Mouse (Mus musculus): ENCODE measurements around the gene Robo2.

Robo2 gene

DNA sequence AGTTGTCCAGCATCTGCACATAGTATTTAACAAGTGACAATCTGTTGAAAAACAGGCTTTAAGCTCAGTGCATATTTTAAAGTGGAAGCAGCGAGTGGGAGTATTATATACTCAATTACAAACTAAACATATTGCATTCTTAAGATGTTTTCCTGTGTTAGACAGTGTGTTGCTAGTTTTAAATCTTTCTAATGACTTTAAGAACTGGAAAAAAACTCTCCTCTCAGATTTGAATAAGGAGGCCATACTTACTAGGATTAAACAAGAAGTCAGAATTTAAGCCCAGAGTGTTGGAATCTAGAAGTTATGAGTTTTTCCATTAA lies 453.1 kb downstream of the Robo2 start:
- Histone ChIP-seq H3K9me3 (ENCODE audit: low read length) (no peaks in the 10 kb centered on the region), H3K27me3 (ENCODE audit: insufficient read depth, low read length) (no peaks in the 10 kb centered on the region), H3K4me1 (replicated peaks; ENCODE audit: low read depth, low read length) (no peaks in the 10 kb centered on the region), H3K36me3 (ENCODE audit: insufficient read depth, low read length) (no peaks in the 10 kb centered on the region), H3K4me3 (replicated peaks; ENCODE audit: low read length) (no peak overlapping the region)
- TF ChIP-seq NANOG (IDR thresholded peaks at IDR 0.05; ENCODE audit: borderline replicate concordance, low read length), result no peak
- no peak for TF ChIP-seq POU5F1 (IDR thresholded peaks at IDR 0.05; ENCODE audit: borderline replicate concordance, low read length)
- no peak for TF ChIP-seq CTCF (conservative IDR thresholded peaks at IDR 0.05; ENCODE audit: low read length)

DNA sequence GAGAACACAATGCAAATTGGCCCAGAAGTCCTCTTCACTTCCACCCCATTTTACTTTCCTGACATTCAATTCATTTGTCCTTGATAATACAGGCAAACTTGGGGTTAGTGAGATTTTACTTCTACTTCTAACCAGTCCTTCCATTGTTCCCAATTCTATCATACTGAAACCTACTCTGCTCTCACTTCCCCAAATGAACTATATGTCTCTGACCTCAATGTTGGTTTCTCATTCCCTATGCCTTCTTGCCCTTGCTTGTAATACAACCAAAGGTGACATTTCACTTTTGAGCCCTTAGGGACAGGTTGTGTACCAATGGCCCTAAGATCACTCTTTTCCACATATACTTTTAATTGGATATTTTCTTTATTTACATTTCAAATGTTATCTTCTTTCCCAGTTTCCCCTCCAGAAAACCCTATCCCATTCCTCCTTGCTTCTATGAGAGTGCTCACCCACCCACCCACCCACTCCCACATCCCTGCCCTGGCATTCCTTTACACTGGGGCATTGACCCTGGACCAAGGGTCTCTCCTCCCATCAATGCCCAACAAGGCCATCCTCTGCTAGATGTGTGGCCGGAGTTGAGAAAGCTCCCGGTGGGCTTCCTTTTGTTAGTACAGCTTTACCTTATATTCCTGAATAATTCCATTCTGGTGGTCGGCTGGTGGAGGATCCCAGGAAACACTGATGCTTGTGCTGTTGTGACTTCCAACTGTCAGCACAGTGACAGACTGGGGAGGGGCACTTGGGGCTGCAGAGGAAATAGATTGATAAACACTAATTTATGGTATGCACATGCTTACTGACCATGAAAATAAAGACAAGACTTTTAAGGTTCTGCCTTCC lies 453.7 kb downstream of the Robo2 start:
- Histone ChIP-seq H3K27me3 (ENCODE audit: insufficient read depth, low read length) (no peaks in the 10 kb centered on the region), H3K4me1 (replicated peaks; ENCODE audit: low read depth, low read length) (no peaks in the 10 kb centered on the region), H3K4me3 (replicated peaks; ENCODE audit: low read length) (no peak overlapping the region), H3K9me3 (ENCODE audit: low read length) (no peaks in the 10 kb centered on the region), H3K36me3 (ENCODE audit: insufficient read depth, low read length) (no peaks in the 10 kb centered on the region)
- no peak for TF ChIP-seq NANOG (IDR thresholded peaks at IDR 0.05; ENCODE audit: borderline replicate concordance, low read length)
- no peak for TF ChIP-seq CTCF (conservative IDR thresholded peaks at IDR 0.05; ENCODE audit: low read length)
- TF ChIP-seq POU5F1 (IDR thresholded peaks at IDR 0.05; ENCODE audit: borderline replicate concordance, low read length), result no peak

DNA sequence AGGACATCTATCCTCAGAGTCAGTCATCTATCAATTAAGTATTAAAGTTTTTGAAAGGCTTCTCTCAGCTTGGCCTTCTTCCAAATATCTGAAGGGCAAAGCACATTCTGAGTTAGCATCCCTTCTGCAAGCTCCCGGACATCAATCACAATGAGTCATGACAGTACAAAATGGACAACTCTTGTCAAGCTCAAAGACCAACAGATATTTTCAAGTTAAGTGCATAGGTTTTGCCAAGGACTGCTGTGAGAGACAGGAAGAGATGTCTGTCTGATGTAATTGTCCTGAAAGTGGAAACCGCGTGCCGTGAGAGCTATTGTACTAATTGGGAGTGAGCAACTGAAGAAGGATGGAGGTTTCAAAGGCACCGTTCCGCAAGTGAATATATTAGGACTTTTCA lies 465.5 kb downstream of the Robo2 start:
- Histone ChIP-seq H3K4me3 (replicated peaks; ENCODE audit: low read length) (no peak overlapping the region), H3K36me3 (ENCODE audit: insufficient read depth, low read length) (no peaks in the 10 kb centered on the region), H3K9me3 (ENCODE audit: low read length) (no peaks in the 10 kb centered on the region), H3K4me1 (replicated peaks; ENCODE audit: low read depth, low read length) (no peaks in the 10 kb centered on the region), H3K27me3 (ENCODE audit: insufficient read depth, low read length) (no peaks in the 10 kb centered on the region)
- TF ChIP-seq NANOG (IDR thresholded peaks at IDR 0.05; ENCODE audit: borderline replicate concordance, low read length) (no peak), POU5F1 (IDR thresholded peaks at IDR 0.05; ENCODE audit: borderline replicate concordance, low read length) (no peak)

DNA sequence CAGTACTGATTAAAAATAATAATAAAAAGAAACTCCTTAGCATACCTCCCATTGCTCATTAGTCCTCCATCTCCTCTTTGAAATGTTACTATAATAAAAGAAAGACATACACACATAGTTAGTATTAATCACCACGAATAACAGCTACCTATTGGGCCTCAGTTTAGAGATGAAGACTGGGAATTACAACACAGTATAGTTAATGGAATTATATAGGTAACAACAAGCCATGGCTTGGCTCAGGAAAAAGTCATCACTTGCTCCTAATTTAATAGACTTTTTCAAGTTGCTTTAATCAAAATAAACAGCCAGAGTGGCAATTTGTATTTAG lies 471.4 kb downstream of the Robo2 start:
- Histone ChIP-seq H3K27me3 (ENCODE audit: insufficient read depth, low read length) (no peaks in the 10 kb centered on the region), H3K9me3 (ENCODE audit: low read length) (no peaks in the 10 kb centered on the region), H3K4me3 (replicated peaks; ENCODE audit: low read length) (no peak overlapping the region), H3K36me3 (ENCODE audit: insufficient read depth, low read length) (no peaks in the 10 kb centered on the region), H3K4me1 (replicated peaks; ENCODE audit: low read depth, low read length) (no peaks in the 10 kb centered on the region)
- TF ChIP-seq CTCF (conservative IDR thresholded peaks at IDR 0.05; ENCODE audit: low read length) (no peak), POU5F1 (IDR thresholded peaks at IDR 0.05; ENCODE audit: borderline replicate concordance, low read length) (no peak), NANOG (IDR thresholded peaks at IDR 0.05; ENCODE audit: borderline replicate concordance, low read length) (no peak)

DNA sequence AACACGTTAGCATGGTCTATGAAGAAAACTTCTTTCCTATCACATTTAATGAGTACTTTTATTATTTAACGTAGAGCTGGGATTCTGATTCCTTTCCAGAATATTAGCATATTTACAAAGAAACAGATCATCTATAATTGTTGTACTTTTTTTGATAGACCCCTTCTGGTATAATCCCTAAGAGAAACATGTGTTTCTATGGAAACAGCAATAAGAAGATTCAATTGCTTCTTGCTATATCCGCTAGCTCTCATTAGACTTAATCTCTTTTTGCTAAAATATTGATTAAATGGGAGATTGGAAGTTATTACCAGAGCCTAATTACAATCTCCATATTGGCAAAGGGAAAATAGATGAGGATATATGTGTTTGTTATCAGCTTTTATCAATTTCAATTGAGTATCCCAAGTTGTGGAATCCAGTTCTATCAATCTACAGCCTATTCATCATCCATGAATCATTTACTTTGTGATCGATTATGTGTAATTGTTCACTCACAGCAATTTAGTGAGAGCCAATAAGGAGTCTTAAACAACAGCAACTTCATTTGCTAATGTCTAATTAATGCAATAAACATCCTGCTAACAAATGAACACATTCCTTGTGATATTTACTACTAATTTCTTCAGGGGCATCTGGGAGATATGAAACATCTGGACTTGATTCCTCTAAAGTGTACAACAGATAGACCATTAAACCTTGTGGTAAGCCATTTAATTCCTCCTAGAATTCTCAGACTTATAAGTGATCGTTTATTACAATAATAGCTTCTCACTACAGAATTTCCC lies 472.0 kb downstream of the Robo2 start:
- H3K36me3 ChIP-seq (ENCODE audit: insufficient read depth, low read length), result no peaks in the 10 kb centered on the region
- H3K4me3 ChIP-seq (replicated peaks; ENCODE audit: low read length), result no peak overlapping the region
- no peaks in the 10 kb centered on the region for H3K9me3 ChIP-seq (ENCODE audit: low read length)
- TF ChIP-seq CTCF (conservative IDR thresholded peaks at IDR 0.05; ENCODE audit: low read length) (no peak), POU5F1 (IDR thresholded peaks at IDR 0.05; ENCODE audit: borderline replicate concordance, low read length) (no peak), NANOG (IDR thresholded peaks at IDR 0.05; ENCODE audit: borderline replicate concordance, low read length) (no peak)
- no peaks in the 10 kb centered on the region for H3K4me1 ChIP-seq (replicated peaks; ENCODE audit: low read depth, low read length)
- no peaks in the 10 kb centered on the region for H3K27me3 ChIP-seq (ENCODE audit: insufficient read depth, low read length)

DNA sequence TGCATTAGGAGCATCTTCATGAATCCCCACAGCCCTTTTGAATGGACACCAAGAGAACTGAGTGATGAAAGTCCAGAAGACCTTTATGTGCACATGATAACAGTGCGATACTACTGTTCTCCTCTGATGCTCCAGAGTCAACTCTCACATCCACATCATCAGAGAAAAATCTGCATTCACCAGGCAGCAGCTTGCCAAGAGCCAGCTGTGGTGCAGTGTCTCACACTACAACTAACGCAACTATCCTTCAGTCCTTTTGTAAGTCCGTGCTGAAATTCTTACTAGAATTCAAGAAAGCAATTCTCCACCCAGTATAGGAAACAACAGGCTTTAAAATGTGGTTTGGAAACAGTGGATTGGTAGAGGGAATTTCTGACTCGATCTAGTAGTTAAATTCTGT lies 481.3 kb downstream of the Robo2 start:
- TF ChIP-seq NANOG (IDR thresholded peaks at IDR 0.05; ENCODE audit: borderline replicate concordance, low read length) (no peak), POU5F1 (IDR thresholded peaks at IDR 0.05; ENCODE audit: borderline replicate concordance, low read length) (no peak), CTCF (conservative IDR thresholded peaks at IDR 0.05; ENCODE audit: low read length) (no peak)
- no peaks in the 10 kb centered on the region for H3K9me3 ChIP-seq (ENCODE audit: low read length)
- H3K4me1 ChIP-seq (replicated peaks; ENCODE audit: low read depth, low read length), result no peaks in the 10 kb centered on the region
- no peaks in the 10 kb centered on the region for H3K36me3 ChIP-seq (ENCODE audit: insufficient read depth, low read length)
- H3K4me3 ChIP-seq (replicated peaks; ENCODE audit: low read length), result no peak overlapping the region
- no peaks in the 10 kb centered on the region for H3K27me3 ChIP-seq (ENCODE audit: insufficient read depth, low read length)

DNA sequence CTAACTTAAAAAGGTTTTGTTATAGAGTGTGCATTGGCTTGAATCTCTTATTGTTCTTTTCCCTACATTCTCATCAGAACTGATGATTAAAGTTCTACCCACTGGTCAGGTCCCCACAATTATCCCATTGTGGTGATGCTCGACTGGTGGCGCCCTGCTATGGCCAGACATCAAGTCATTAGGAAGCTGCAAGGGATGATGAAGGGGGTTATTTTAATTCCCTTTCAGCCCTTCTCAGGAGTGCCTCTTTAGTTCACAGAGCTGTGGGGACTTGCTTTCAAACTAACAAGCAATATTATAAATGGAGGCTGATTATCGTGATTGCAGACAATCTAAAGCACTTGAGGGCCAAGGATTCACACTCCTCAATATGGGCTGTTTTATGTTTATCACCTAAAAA lies 484.1 kb downstream of the Robo2 start:
- H3K9me3 ChIP-seq (ENCODE audit: low read length), result no peaks in the 10 kb centered on the region
- no peaks in the 10 kb centered on the region for H3K36me3 ChIP-seq (ENCODE audit: insufficient read depth, low read length)
- H3K27me3 ChIP-seq (ENCODE audit: insufficient read depth, low read length), result no peaks in the 10 kb centered on the region
- no peaks in the 10 kb centered on the region for H3K4me1 ChIP-seq (replicated peaks; ENCODE audit: low read depth, low read length)
- TF ChIP-seq NANOG (IDR thresholded peaks at IDR 0.05; ENCODE audit: borderline replicate concordance, low read length) (no peak), CTCF (conservative IDR thresholded peaks at IDR 0.05; ENCODE audit: low read length) (no peak), POU5F1 (IDR thresholded peaks at IDR 0.05; ENCODE audit: borderline replicate concordance, low read length) (no peak)
- no peak overlapping the region for H3K4me3 ChIP-seq (replicated peaks; ENCODE audit: low read length)

DNA sequence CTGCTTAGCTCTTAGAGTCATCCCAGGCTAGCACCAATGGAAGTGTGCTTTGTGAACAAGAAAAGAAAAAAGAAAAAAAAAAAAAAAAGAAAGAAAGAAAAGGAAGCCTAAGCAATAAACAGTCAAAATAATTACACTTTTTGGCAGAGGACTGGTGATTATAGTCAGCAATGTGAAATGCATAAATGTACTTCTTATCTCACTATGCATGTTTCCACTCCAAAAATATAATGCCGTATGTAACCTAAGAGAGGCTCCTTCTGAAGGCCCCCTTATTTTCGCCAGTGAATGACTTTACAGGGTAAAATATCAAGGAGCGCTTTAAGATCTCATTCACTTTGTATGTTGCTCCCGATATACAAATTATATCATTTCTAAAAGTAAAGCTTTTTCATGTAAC lies 496.2 kb downstream of the Robo2 start:
- no peaks in the 10 kb centered on the region for H3K27me3 ChIP-seq (ENCODE audit: insufficient read depth, low read length)
- H3K9me3 ChIP-seq (ENCODE audit: low read length), result no peaks in the 10 kb centered on the region
- no peak overlapping the region for H3K4me3 ChIP-seq (replicated peaks; ENCODE audit: low read length)
- H3K36me3 ChIP-seq (ENCODE audit: insufficient read depth, low read length), result no peaks in the 10 kb centered on the region
- H3K4me1 ChIP-seq (replicated peaks; ENCODE audit: low read depth, low read length), result no peaks in the 10 kb centered on the region
- TF ChIP-seq POU5F1 (IDR thresholded peaks at IDR 0.05; ENCODE audit: borderline replicate concordance, low read length), result no peak
- TF ChIP-seq CTCF (conservative IDR thresholded peaks at IDR 0.05; ENCODE audit: low read length), result no peak

All from E14TG2a.4 (cell line).